Mouse (Mus musculus): Measurements from ENCODE around the gene Fam149b. TPM values are rescaled to one million over a fixed set of nuclear protein-coding genes. Genes with fewer than 3 reads are reported as not detected.

Gene Fam149b
- polyA plus RNA-seq, 1 experiment from 2014 or later = 32.8 TPM

DNA sequence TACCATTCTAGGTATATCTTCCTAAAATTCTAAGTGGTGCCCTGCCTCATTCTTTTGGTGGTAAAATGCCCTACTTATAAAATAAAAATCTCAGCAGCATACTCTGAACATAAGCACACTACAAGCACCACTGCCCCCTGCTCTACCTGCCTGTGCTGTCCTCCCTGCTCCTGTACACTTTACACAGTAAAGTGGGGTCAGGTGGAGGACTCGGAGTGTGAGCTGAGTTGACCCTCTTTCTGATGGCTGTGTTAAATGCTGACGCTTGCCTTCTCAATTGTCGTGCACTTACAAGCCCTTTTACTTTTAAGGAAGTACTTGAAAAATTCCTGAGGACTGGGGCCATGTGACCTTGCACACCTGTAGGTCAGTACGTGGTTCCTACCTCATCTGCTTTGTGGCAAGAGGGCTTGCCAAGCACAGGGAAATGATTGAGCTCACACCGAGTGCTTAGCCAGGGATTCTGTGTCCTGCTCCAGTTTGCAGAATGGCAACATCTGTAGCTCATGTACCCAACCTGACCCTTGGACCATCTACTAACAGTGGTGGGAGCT lies 31.2 kb downstream of the Fam149b start:
- 85% methylated on average over 5 of the region's 5 CpGs for WGBS
- Histone ChIP-seq H3K4me3 (ENCODE audit: low read depth, low read length) (no peak overlapping the region), H3K36me3 (ENCODE audit: control insufficient read depth, insufficient read depth, low read length) (peaks cover 63% of the 10 kb centered on the region), H3K27ac (replicated peaks; ENCODE audit: low read depth, low read length) (no peak overlapping the region), H3K27me3 (replicated peaks; ENCODE audit: control insufficient read depth, insufficient read depth, low read length) (no peaks in the 10 kb centered on the region), H3K9ac (ENCODE audit: low read depth, low read length) (no peak overlapping the region), H3K9me3 (ENCODE audit: control insufficient read depth, low read length) (no peaks in the 10 kb centered on the region), H3K4me2 (ENCODE audit: low read depth, low read length) (no peak overlapping the region), H3K4me1 (ENCODE audit: control insufficient read depth, insufficient read depth, low read length) (no peaks in the 10 kb centered on the region)
- DNase-seq (ENCODE audit: low spot score) = no peak
- ATAC-seq (ENCODE audit: low read depth) = no peak

DNA sequence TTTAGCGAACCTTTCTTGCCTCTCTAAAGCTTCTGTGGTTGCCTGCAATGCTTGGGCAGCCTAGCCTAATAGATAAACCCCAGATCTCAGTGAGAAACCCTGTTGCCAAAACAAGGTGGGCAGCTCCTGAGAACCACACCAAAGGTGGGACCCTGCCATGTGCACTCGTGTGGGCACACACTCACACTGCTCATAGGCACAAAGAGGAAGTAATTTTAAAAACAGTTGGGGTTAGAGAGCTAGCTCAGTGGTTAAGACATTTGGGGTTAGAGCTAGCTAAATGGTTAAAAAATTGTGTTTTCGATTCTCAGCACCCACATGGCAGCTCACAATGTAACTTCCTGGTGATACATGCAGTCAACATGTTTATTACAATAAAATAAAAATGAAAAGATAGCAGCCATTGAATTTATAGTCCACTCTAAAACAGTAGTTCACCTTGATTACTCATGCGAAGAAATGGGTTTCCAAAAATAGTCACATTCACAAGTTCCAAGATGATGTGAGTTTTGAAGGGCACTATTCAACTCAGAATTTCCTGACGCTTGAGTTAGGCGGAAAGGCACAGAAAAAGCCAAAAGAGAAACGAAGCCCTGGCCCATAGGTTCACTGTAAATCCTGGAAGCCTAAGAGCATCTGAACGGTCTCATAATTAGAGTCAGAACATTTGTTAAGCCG lies 31.9 kb downstream of the Fam149b start:
- no peaks in the 10 kb centered on the region for H3K4me1 ChIP-seq (ENCODE audit: control insufficient read depth, insufficient read depth, low read length)
- H3K27ac ChIP-seq (replicated peaks; ENCODE audit: low read depth, low read length) = no peak overlapping the region
- no peaks in the 10 kb centered on the region for H3K9me3 ChIP-seq (ENCODE audit: control insufficient read depth, low read length)
- H3K4me3 ChIP-seq (ENCODE audit: low read depth, low read length) = no peak overlapping the region
- no peak overlapping the region for H3K4me2 ChIP-seq (ENCODE audit: low read depth, low read length)
- no peak for ATAC-seq (ENCODE audit: low read depth)
- DNase-seq (ENCODE audit: low spot score) = no peak
- 88% methylated on average over 9 of the region's 9 CpGs for WGBS
- H3K27me3 ChIP-seq (replicated peaks; ENCODE audit: control insufficient read depth, insufficient read depth, low read length) = no peaks in the 10 kb centered on the region
- H3K9ac ChIP-seq (ENCODE audit: low read depth, low read length) = no peak overlapping the region
- H3K36me3 ChIP-seq (ENCODE audit: control insufficient read depth, insufficient read depth, low read length) = peaks cover 62% of the 10 kb centered on the region

DNA sequence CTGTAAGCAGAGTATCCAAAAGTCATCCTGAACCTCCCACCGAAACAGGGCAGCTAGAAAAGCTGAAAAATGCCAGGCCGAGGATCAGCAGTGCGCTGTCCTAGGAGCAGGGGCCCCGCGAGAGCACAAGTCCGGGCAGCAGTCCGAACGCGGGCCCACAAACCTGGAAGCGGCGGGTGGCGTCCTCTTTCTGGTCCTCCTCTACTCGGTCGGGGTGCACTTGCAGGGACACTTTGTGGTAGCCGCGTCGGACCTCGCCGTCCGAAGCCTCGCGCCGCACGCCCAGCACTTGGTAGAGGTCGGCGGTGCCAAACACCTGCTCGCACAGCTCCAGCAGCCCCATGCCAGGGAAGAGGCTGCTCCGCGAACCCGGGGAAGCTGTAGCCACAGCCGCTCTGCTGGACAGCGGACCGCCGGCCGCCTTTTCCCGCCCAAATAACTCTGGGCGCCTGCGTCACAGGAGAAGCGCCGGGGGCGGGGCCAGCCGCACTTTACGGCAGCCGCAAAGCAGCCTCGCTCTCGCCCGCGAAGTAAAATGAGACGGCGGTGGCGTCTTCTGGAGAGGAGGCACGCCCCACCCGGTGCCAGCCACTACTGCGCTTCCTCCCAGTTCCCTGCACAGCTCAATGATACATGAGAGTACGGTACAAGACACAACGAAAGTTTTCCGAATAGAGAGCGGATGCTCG lies 40.6 kb downstream of the Fam149b start, which contains the start of gene Dnajc9:
Gene Dnajc9, minus strand, starts transcription at position 470 of the 689 bp plus-strand sequence.
- Histone ChIP-seq H3K9ac (ENCODE audit: low read depth, low read length) (peak within 1 kb of the TSS; percentile 76), H3K4me1 (ENCODE audit: control insufficient read depth, insufficient read depth, low read length) (peaks cover 23% of the 10 kb centered on the region), H3K4me2 (ENCODE audit: low read depth, low read length) (peak within 1 kb of the TSS; percentile 67), H3K27me3 (replicated peaks; ENCODE audit: control insufficient read depth, insufficient read depth, low read length) (no peaks in the 10 kb centered on the region), H3K4me3 (ENCODE audit: low read depth, low read length) (peak within 1 kb of the TSS; percentile 66), H3K27ac (replicated peaks; ENCODE audit: low read depth, low read length) (peak within 1 kb of the TSS; percentile 72), H3K36me3 (ENCODE audit: control insufficient read depth, insufficient read depth, low read length) (peaks cover 51% of the 10 kb centered on the region), H3K9me3 (ENCODE audit: control insufficient read depth, low read length) (no peaks in the 10 kb centered on the region)
- peak; percentile 76 for ATAC-seq (ENCODE audit: low read depth)
- peak; percentile 96 for DNase-seq (ENCODE audit: low spot score)
- under 1% methylated on average over 40 of the region's 59 CpGs for WGBS

DNA sequence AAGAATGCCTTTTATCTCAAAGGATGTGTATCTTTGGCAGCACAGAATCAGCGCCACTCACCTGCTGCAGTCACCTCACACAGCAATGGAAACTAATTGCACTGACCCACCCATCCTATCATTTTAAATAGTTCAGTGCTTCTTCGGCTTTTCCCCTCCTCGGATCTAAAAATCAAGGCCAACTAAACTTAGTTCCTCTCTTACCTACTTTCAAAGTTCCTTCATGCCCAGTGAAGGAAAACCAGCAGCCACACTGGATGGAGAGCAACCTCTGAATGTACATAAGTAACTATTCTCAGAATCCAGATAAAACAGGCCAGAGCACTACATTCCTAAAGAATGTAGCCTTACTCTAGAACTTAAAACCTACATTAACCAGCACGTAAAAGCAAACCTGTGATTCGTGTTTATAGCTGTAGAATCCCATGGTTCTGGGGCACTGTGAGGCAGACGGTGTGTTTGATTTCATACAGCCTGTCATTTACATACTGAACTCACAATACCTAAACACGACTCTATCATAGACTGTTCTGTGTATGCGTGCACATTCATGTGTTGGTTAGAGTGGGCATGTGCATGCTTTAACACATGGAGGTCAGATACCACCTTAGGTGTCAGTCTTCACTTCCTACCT lies 41.6 kb downstream of the Fam149b start:
- ATAC-seq (ENCODE audit: low read depth) (no peak), DNase-seq (ENCODE audit: low spot score) (no peak)
- H3K36me3 ChIP-seq (ENCODE audit: control insufficient read depth, insufficient read depth, low read length) = peaks cover 41% of the 10 kb centered on the region
- peaks cover 23% of the 10 kb centered on the region for H3K4me1 ChIP-seq (ENCODE audit: control insufficient read depth, insufficient read depth, low read length)
- H3K27ac ChIP-seq (replicated peaks; ENCODE audit: low read depth, low read length) = peak overlapping the region; percentile 72
- no peaks in the 10 kb centered on the region for H3K9me3 ChIP-seq (ENCODE audit: control insufficient read depth, low read length)
- peak overlapping the region; percentile 66 for H3K4me3 ChIP-seq (ENCODE audit: low read depth, low read length)
- 89% methylated on average over 8 of the region's 8 CpGs for WGBS
- H3K4me2 ChIP-seq (ENCODE audit: low read depth, low read length) = peak overlapping the region; percentile 67
- no peak overlapping the region; the same call in 1 of the 2 replicates for H3K9ac ChIP-seq (ENCODE audit: low read depth, low read length)
- H3K27me3 ChIP-seq (replicated peaks; ENCODE audit: control insufficient read depth, insufficient read depth, low read length) = no peaks in the 10 kb centered on the region

DNA sequence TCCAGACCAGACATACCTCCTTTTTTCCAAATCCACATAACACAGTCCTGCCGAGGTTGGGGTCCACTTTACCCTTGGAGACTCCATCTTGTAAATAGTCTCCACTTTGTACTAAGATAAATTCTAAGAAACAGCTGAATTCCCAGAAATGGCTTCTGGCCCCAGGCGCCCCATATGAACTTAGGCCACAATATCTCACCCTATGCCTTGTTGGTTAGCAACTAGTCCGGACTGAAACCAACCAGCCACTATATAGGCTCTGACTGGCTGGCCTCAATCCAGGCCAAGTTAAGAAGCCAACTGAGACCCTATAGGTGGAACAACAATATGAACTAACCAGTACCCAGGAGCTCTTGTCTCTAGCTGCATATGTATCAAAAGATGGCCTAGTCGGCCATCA lies 44.4 kb downstream of the Fam149b start:
- H3K4me2 ChIP-seq (ENCODE audit: low read depth, low read length) = peak overlapping the region; percentile 73
- 88% methylated on average over 3 of the region's 4 CpGs for WGBS
- no peak overlapping the region for H3K9ac ChIP-seq (ENCODE audit: low read depth, low read length)
- no peak for ATAC-seq (ENCODE audit: low read depth)
- no peaks in the 10 kb centered on the region for H3K9me3 ChIP-seq (ENCODE audit: control insufficient read depth, low read length)
- peaks cover 20% of the 10 kb centered on the region; the same call in 1 of the 2 replicates for H3K36me3 ChIP-seq (ENCODE audit: control insufficient read depth, insufficient read depth, low read length)
- H3K27me3 ChIP-seq (replicated peaks; ENCODE audit: control insufficient read depth, insufficient read depth, low read length) = no peaks in the 10 kb centered on the region
- no peak for DNase-seq (ENCODE audit: low spot score)
- no peak overlapping the region for H3K27ac ChIP-seq (replicated peaks; ENCODE audit: low read depth, low read length)
- H3K4me1 ChIP-seq (ENCODE audit: control insufficient read depth, insufficient read depth, low read length) = peaks cover 6% of the 10 kb centered on the region
- H3K4me3 ChIP-seq (ENCODE audit: low read depth, low read length) = no peak overlapping the region

DNA sequence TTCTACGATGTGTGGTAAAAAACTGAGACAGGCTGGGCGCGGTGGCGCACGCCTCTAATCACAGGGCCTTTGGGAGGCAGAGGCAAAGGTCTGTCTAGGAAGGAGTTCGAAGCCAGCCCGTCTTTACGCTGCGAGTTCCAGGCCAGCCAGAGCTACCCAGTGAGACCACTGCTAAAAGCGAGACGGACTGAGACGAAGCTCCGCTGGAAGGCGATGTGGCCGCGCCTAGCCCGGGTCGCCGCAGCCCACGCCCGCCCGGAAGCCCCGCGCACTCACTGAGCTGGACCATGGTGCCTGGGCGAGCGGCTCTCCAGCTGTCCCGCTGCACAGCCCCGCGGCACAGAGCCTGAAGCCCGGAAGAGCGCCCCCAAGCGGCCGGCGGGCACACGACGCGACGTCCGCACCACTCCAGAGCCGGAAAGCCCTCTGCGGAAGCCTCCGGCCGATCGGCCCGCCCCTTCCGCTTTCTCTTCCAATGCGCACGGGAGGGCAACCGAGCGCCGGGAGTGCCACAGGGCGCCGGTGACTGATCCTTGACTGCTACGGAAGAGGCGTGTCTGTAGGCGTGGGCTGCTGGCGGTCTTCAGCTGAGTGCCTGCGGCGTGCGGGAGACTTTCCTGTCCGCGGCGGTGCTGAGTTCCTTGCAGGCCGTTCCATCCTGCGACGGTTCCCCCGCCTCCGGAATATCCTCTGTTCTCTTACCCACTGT lies 45.4 kb downstream of the Fam149b start, which contains the start of gene Mrps16:
Gene Mrps16, minus strand, starts transcription at position 430 of the 709 bp plus-strand sequence.
- Histone ChIP-seq H3K4me3 (ENCODE audit: low read depth, low read length) (peak within 1 kb of the TSS; percentile 79), H3K36me3 (ENCODE audit: control insufficient read depth, insufficient read depth, low read length) (peaks cover 20% of the 10 kb centered on the region; the same call in 1 of the 2 replicates), H3K9me3 (ENCODE audit: control insufficient read depth, low read length) (no peaks in the 10 kb centered on the region), H3K4me2 (ENCODE audit: low read depth, low read length) (peak within 1 kb of the TSS; percentile 73), H3K27me3 (replicated peaks; ENCODE audit: control insufficient read depth, insufficient read depth, low read length) (no peaks in the 10 kb centered on the region), H3K27ac (replicated peaks; ENCODE audit: low read depth, low read length) (peak within 1 kb of the TSS; percentile 78), H3K9ac (ENCODE audit: low read depth, low read length) (peak within 1 kb of the TSS; percentile 94), H3K4me1 (ENCODE audit: control insufficient read depth, insufficient read depth, low read length) (no peaks in the 10 kb centered on the region)
- ATAC-seq (ENCODE audit: low read depth) = peak; percentile 94
- WGBS = under 1% methylated on average over 45 of the region's 68 CpGs
- DNase-seq (ENCODE audit: low spot score) = peak; percentile 98

DNA sequence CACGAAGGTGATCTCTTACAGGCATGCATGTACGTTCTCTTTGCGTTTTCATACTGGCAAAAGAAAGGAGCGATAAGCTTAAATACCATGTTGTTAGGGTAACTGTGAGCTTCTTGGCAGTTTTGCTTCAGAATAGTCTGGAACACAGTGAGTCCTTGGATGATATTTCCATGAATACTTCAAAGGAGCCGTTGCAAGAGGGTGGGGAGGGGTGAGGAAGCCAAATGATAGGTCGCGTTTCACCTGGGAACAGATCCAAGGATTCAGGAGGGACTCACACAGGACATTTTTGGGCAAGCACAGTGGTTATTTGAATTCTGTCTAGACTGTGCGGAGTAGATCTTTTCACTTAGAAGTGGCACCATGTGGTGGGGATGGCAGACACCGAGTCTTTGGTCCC lies 49.3 kb downstream of the Fam149b start:
- H3K4me2 ChIP-seq (ENCODE audit: low read depth, low read length) = no peak overlapping the region
- no peak overlapping the region for H3K9ac ChIP-seq (ENCODE audit: low read depth, low read length)
- no peaks in the 10 kb centered on the region for H3K9me3 ChIP-seq (ENCODE audit: control insufficient read depth, low read length)
- no peaks in the 10 kb centered on the region for H3K36me3 ChIP-seq (ENCODE audit: control insufficient read depth, insufficient read depth, low read length)
- H3K27me3 ChIP-seq (replicated peaks; ENCODE audit: control insufficient read depth, insufficient read depth, low read length) = no peaks in the 10 kb centered on the region
- ATAC-seq (ENCODE audit: low read depth) = no peak
- H3K4me1 ChIP-seq (ENCODE audit: control insufficient read depth, insufficient read depth, low read length) = no peaks in the 10 kb centered on the region
- 76% methylated on average over 9 of the region's 9 CpGs for WGBS
- H3K27ac ChIP-seq (replicated peaks; ENCODE audit: low read depth, low read length) = peak overlapping the region; percentile 48
- H3K4me3 ChIP-seq (ENCODE audit: low read depth, low read length) = no peak overlapping the region
- peak; percentile 35 for DNase-seq (ENCODE audit: low spot score)

DNA sequence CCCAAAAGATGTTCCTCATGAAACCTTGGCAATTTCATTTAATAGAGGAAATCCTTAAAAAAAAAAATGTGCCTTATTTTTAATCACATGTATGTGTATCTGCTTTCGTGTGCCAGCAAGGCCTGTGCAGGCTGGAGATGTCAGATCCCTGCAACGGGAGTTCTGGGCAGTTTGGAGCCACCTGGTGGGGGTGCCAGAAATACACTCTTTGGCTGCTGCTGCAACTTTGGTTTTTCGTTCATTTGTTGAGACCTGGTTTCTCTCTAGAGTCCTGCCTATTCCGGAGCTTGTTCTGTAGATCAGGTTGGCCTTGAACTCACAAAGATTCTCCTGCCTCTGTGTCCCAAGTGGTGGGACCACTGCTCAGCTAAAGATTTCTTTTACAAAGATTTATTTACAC lies 50.9 kb downstream of the Fam149b start:
- WGBS = 43% methylated on average over 4 of the region's 4 CpGs
- Histone ChIP-seq H3K27ac (replicated peaks; ENCODE audit: low read depth, low read length) (no peak overlapping the region), H3K4me3 (ENCODE audit: low read depth, low read length) (no peak overlapping the region), H3K9me3 (ENCODE audit: control insufficient read depth, low read length) (no peaks in the 10 kb centered on the region), H3K4me1 (ENCODE audit: control insufficient read depth, insufficient read depth, low read length) (no peaks in the 10 kb centered on the region), H3K36me3 (ENCODE audit: control insufficient read depth, insufficient read depth, low read length) (no peaks in the 10 kb centered on the region), H3K4me2 (ENCODE audit: low read depth, low read length) (no peak overlapping the region), H3K27me3 (replicated peaks; ENCODE audit: control insufficient read depth, insufficient read depth, low read length) (no peaks in the 10 kb centered on the region), H3K9ac (ENCODE audit: low read depth, low read length) (no peak overlapping the region)
- DNase-seq (ENCODE audit: low spot score) = no peak
- ATAC-seq (ENCODE audit: low read depth) = no peak
